Mouse (Mus musculus) kidney, adult 11 months (tissue): ENCODE results near the gene Sh2d3c.

Source experiments
- DNase-seq: peaks from one replicate; pipeline ENCODE4 v3.0.0; 2022

Sh2d3c gene

DNA sequence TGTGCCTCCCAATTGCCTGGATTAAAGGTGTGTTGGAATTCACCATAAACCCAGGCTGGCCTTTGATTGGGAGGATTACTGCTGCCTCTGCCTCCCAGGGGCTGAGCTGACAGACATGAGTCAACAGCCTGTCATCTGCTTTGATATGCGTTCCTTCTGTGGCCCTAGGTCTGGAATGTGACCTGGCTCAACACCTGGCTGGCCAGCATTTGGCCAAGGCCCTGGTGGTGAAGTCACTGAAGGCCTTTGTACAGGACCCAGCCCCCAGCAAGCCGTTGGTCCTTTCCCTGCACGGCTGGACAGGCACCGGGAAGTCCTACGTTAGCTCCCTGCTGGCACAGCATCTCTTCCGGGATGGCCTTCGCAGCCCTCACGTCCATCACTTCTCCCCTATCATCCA, 37.6 kb downstream of the Sh2d3c start:
- peak; percentile 67 for DNase-seq

DNA sequence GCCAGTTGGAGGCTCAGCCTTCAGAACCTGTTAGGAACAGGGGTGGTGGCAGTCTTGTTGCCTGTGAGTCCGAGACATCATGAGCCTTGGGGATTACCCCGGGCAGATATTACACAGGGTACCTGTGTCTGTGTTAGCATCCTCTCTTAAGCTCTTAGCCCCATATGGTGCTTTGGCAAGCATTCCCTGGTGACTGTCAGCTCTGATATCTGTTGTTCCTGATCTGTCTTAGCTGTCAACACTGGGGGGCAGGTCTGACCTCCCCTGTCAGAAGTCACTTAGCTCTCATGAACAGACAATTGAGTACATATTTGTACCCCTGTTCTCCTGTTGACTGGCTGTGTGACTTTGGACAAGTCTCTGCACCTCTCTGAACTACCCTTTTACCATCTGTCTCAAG, 38.1 kb downstream of the Sh2d3c start:
- no peak for DNase-seq

DNA sequence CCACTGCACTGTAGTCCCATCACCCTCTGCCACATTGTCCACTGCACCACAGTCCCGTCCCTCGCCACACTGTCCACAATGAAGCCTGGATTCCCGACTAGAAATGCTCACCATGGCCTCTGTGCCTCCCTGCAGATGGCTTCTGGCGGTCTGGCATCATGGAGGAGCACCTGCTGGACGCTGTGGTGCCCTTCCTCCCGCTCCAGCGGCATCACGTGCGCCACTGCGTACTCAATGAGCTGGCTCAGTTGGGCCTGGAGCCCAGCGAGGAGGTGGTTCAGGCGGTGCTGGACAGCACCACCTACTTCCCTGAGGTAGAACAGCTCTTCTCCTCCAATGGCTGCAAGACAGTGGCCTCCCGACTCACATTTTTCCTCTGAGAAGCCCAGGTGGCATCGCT, 40.5 kb downstream of the Sh2d3c start:
- DNase-seq, result no peak

DNA sequence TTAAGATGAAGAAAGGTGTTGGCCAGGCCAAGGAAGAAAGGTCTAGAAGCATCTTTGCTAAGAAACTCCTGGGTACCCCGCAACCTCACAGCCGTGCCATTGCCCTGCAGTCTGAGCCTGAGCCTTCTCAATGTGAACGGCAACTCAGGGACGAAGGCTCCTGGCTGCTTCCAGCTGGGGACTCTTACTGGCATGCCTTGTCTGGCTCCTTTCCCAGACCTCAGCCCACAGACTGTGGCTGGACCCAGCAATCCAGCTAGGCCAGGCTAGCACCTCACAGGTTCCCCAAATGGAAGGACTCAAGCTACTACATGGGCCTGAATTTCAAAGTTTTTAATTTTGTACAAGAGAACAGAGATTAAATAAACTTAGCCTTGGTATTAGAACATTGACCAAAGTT, 41.0 kb downstream of the Sh2d3c start:
- no peak for DNase-seq

DNA sequence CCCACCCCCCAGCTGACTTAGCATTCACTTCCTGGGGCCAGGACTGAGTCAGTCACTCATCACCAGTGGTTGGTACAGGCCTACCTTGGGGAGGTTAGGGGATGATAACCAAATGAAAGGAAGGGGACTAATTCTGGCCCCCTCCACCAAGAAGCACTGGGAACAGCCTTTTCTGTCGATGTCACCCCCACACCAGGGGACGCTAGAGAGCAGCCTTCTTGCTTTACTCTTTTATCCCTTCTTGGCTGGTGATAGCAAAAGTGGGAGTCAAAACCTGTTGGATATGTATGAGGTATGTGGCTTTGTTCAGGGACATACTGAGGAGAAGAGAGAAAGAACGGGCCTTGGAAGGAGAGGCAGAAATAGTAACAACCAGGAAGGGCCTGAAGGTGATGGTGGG, 42.5 kb downstream of the Sh2d3c start:
- DNase-seq, result no peak

DNA sequence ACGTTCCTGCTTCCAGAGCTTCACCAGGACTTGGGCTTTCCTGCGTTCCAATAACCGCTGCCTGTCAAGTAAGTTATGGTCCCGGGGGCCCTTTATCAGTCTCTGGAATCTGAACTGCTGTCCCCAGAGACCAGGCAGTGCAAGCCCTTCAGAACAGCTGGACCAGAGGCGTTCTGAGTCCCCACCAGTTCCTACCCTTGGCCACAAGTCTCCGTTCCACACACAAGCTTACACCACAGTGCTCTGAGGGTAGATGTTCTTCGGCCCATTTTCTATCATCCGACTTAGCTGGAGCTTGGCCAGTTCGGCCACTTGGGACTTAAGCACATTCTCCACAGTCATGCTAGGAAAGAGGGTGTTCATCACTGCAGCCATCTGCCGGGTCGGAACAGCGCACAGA, 46.4 kb downstream of the Sh2d3c start:
- DNase-seq, result peak; percentile 48

DNA sequence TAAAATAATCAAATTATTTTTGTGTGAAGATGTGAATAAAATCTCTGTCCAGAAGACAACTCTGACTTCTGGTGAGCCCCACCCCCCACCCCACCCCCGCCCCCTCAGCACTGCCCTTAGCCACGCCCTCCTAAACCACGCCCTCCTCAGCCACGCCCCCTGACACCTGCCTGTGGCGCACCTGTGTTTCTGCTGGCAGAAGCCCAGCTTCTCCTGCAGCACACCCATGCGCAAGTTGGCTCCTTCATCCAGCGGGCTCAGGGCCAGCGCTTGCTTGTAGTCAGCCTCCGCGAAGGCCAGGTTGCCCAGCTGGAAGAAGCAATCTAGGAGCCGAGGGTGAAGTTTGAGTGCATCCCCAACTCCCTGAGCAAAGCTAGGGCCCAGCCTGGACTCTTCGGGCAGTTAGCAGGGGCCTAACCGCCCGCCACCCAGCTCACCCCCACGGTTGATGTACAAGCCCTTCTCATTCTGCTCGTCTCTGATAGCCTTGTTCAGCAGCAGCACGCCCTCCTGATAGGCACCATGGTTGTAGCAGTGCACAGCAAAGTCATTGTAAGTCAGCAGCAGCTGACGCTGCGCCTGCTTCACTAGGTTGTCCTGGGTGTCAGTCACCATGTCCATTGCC, 47.9 kb downstream of the Sh2d3c start:
- DNase-seq, result peak; percentile 64

DNA sequence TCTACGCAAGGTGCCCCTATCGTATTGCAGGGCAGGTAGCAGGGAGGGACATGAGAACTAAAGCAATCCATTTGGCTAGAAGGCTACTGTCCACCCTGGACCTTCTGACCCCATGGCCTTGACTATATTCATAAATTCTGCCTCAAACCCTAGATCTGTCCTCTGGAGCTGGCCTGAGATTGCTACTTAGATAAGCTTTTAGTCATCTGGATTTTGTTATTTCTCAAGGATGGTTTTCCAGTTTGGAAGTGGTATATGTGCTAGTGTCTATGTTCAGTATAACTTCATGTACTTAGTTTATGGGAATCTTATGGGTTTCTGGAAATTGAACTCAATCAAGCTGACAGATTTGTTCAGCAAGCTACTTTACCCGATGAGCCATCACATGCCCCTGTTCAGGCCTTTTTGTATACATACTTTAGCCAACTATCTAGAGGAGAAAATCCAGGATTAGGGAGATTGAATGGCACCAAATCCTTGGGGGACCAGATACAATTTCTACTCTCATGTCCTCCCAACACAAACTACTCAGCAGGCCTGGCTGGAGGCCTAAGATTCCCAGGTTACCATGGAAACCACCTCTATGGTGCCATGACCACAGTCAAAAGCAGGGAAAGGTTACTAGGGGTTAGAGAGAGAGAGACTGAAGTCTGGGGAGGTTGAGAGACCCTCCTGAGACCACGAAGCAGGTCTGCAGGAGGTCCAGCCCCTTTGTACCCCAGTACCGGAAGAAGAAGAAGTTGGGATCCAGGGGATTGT, 48.7 kb downstream of the Sh2d3c start:
- DNase-seq, result no peak

DNA sequence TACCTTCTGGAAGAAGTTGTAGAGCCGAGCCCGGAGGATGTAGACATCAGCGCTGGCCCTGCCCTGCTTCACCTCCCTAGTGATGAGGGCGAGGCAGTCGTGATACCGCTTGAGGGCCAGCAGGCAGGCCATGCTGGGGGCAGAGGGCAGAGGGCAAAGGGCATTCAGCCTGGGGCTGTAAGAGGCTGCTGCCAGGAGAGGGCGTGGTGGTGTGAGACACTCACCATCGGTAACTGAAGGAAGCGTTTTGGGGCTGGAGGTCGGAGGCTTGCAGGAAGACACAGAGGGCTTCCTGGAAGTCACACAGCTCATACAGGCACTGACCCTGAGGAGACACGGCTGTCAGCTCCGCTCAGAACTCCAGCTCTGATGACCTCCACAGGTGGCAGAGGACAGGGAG, 51.0 kb downstream of the Sh2d3c start:
- DNase-seq, result peak; percentile 59

DNA sequence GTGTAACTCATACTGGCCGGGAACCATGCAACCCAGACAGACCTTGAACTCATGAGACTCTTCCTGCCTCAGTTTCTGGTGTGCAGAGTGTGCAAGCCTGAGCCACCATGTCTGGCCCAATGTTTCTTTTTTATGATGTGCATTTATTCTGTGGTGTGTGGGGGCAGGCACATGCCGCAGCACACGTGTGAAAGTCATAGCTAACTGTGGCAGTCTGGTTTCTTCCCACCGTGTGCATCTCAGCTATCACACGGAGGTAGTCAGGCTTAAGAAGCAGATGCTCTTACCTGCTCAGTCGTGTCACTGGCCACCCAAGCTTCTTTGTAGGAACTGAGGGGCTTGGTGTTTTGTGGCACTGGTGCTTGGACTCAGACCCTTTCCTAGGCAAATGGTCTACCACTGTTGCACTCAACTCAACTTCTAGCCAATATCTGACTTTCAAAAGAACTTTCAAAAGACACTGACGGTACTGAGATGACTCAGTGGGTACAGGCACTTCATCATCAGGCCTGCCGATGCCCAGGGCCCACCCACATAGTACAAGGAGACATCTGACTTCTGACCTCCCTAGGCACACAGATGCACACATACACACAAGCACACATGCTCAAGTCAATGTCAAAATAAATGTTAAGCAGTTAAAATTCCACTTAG, 51.9 kb downstream of the Sh2d3c start:
- DNase-seq, result no peak

DNA sequence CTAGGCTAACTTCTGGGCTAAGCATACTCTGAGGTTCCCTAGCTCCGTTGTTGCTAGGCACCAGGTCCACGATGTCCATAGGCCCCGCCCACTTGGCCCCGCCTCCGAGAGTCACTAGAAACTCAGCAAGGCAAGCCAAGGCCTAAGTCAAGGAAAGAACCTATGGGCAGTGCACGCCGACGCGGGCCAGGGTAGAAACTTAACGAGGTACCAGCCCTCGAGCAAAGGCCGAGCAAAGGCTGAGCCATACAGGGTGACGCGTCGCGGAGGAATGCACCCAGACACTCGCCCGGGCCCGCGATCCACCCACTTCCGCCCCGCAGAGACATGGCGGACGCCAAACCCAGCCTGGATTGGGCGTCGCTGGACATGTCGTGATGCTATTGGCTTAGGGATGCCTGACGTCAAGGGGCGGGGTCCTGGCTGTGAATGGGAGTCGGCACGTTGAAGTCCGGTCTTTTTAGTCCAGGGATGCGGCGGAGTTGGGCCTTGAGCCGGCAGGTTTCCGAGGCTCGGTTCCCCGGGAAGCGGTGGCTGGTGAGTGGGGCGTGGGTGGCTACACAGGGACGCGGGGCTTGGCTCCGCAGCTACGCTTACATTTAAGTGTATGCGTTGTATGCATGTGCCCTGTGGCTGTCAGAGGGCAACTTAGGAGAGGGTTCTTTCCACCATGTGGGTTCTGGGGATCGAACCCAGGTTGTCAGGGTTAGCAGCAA, 54.7 kb downstream of the Sh2d3c start, which contains the start of the genes Ttc16 and Ptrh1:
TSS of gene Ttc16 (minus strand) at position 275 of the 716 bp plus-strand sequence.
TSS of gene Ptrh1 (plus strand) at position 428 of the 716 bp plus-strand sequence.
- DNase-seq, result peak; percentile 98

DNA sequence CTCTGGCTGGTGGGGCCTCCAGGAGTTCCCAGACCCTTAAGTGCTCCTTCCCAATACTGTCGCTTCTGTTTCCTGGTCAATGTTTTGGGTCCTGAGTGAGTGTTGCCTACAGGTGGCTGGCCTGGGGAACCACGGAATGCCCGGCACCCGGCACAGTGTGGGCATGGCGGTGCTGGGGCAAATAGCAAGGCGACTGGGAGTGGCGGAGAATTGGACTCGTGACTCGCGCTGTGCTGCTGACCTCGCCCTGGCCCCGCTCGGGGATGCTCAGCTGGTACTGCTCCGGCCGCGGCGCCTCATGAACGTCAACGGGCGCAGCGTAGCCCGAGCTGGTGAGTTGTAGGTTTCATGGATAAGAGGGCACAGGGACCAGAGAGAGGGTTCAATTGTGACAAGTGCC, 55.3 kb downstream of the Sh2d3c start:
- DNase-seq, result no peak

DNA sequence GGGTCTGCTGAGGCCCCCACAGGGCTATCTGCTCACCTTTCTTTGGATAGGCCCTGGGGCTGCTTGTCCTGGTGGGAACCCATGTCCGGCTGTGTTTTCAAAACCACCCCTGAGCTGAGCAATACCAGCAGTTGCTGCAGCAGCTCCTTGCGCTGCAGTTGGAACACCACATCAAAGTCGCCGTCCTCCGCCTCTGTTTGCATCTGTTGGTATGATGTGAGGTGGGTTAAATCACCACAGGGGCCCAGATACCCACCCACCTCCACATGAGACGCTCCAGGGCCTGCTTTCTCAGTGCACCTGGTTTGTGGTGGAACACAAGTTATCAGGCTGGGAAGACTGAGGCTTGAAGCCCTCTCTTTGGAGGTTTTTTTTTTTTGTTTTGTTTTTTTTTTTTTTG, 57.2 kb downstream of the Sh2d3c start:
- no peak for DNase-seq

DNA sequence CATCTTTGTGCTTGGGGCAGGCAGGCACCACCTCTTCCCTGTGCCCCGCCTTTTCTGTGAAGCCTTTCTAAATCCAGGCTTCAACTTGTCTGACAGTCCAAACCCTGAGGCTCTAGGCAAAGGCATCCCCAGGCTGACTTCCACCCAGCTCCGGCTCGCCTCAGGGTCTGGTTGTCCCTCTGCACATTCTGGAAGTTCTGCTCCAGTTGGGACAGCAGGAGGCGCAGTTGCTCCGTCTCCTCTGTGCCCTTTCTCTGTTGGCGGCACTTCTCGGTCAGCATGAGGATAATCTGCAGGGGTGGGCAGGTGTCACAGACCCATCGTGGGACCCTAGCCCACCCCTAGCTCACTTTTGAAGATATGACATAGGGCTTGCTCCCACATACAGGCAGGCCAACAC, 58.3 kb downstream of the Sh2d3c start:
- peak; percentile 51 for DNase-seq

DNA sequence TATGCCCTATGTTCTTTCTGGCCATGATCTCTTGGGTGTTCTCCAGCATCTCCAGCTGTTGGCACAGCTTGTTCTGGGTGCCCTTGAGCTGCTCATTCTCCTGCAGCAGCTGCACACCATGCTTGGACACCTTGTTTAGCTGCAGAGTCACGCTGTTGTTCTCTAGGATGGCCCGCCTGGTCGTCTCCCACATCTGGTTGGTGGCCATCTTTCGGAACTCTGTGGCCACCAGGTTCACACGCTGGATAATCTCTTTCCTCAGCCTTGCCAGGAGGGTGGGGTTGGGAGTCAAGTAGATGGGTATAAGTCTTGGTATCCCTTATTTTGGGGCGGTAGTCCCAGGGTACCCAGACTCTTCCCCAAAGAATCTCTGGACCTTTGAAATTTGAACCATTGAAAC, 58.9 kb downstream of the Sh2d3c start:
- no peak for DNase-seq

DNA sequence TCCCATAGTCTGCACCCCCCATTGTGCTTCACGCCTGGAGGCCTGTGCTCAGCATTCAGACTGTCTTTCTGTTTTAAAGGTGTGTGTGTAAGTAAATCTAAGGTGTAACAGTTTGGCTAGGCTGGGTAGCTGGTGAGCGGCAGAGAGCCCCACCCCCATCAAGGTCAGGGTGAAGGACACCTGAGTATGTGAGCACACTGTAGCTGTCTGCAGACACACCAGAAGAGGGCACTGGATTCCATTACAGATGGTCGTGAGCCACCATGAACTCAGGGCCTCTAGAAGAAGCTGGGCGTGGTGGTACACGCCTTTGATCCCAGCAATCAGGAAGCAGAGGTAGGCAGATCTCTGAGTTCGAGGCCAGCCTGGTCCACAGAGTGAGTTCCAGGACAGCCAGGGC, 60.9 kb downstream of the Sh2d3c start:
- no peak for DNase-seq

DNA sequence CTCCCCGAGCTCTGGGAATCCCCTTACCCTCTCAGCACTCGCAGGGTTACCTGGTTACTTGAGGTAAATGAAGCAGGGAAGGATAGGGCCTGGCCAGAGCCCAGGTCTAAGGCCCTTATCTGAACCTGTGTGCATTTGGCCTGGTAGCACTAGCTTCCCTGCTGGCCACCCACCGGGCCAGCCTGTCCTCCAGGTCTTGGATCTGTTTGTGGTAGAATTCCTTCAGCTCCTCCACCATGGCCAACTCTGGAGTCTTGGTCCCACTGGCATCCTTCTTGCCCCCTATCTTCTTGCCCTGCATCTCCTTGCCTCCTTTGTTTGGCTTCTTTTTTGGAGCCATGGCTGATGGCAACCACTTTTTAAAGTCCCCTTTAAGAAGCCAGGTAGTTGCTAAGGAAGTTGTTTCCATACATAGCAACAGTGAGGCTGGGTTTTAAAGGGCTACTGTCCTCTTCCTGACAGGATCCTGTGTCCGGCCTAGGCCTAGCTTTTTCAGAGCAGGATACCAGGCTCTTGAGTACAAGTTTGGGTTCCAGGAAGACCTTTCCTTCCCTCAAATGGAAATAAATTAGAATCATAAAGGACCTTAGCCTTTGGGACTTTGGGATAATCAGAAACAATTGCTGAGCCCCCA, 63.3 kb downstream of the Sh2d3c start, which contains the start of gene Cfap157:
TSS of gene Cfap157 (minus strand) at position 381 of the 634 bp plus-strand sequence.
- DNase-seq, result no peak

DNA sequence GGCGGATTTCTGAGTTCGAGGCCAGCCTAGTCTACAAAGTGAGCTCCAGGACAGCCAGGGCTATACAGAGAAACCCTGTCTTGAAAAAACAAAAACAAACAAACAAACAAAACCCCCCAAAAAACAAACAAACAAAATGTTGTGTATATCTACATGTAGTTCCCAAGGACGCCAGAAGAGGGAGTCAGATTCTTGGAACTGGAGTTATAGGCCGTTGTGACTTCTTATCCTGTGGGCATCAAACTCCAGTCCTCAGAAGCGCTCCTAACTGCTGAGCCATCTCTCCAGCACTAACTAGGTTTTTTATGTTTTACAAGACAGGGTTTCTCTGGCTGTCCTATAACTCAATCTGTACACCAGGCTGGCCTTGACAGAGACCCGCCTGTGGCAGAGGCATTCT, 66.3 kb downstream of the Sh2d3c start:
- DNase-seq, result no peak

DNA sequence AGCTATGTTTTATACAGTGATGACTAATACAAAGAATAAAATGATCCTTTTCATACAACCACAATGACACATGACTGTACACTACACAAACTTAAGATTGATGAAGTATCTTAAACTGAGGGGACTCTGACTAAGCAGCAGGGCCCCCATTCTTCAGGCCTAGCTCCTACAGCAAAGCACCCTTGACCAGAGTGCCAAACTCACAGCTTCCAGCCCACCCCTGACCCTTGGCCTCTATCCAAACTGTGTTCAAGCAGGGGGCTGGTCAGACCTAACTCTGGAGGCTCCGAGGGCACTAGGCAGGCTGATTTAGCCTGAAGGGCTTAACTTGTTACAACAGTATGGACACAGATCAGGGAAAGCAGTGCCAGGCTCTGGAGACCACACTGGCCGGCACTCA, 67.7 kb downstream of the Sh2d3c start:
- DNase-seq, result no peak

DNA sequence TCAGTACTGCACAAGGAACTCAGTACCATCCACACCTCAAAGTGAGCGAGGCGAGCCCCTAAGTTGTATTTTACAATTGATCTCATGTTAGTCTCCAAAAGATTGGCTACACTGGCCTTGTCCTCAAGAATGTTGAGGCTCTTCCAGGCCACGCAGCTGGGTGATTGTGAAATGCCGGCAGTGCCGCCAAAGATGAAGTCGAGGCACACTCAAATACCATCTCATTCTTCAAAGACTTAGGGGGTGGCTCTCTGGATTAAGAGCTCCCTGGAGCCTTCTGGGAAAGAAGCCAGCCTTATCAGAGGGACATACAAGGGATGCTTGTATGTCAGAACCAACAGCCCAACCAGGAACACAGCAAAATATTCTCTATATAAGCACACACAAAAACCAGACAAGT, 70.4 kb downstream of the Sh2d3c start:
- DNase-seq, result no peak

DNA sequence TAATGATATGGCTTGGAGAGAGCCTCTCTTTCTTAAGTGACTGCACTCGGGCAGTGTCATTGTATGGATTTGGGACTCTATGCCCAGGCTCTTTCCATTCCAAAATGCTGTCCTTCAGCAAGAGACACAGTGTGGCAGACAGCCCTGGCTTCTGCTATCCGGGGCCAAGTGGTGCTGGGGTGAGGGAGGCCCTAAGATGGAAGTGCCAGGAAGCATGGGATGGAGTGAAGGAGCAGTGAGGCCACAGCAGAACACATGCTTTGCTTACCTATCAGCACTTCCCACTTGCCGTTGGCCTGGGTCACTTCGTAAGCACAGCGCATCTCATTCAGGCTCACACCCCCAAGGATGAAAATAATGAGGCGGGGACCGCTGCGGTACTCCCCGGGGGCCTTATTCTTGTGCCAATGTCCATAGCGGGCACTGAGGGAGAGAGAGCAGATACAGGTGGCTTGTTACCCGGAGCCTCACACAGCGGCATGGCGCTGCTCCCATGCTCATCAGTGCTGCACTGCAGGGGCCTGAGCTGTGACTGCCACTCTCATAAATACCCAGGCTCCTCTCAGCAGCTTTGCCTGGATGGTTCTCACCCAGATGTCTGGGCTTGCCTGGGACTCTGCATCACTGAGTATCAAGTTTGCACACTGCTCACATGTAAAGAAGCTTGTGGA, 75.0 kb downstream of the Sh2d3c start:
- DNase-seq, result no peak

DNA sequence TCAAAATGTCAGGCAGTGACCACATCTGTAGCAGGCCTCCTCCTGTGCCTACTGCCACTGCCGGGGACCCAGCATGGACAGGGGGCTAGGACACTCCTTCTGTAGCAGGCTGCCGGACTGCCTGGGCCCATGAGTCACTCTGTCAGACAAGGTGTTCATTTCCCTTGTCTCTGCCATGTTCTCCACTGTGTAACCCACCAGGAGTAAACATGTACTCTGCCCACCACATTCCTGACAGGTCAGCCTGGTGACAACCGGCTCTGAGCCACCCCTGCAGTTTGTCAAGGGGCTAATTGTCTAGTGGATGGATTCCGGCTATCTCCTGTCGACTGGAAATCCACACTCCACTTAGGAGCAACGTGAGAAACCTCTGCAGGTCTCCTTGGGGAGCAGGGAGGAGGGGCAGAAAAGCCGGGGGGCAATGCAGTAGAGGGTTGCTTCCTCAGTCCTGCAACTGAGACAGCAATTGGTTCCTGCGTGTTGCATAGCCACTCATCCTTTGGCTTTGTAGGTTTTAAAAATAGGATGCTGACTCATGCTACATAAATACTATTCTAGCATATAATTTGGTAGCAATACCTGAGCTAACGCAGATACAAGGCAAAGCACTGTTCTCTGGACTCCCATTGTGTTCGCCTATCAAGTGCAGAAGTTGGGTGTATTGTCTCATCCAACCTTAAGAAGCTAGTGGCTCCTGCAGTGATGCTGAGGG, 77.6 kb downstream of the Sh2d3c start:
- DNase-seq, result no peak
